Mouse (Mus musculus) olfactory bulb, adult 2 months (tissue): ENCODE measurements around the gene Olfr1321. TPM values are rescaled to one million over a fixed set of nuclear protein-coding genes. Genes with fewer than 3 reads are reported as not detected.

Source experiments
- H3K27ac ChIP-seq: fragments of 200-500 bp; 2 replicates; pipeline ENCODE4 v1.5.1; 2012; ENCODE audit warnings: low read depth, low read length; ENCODE audit not compliant: insufficient read depth
- H3K4me1 ChIP-seq: fragments of 200-500 bp; 2 replicates; pipeline ENCODE4 v1.6.1; 2012; ENCODE audit warnings: low read length; ENCODE audit not compliant: control insufficient read depth, insufficient read depth
- H3K4me3 ChIP-seq: fragments of 200-500 bp; 2 replicates; pipeline ENCODE4 v1.5.1; 2012; ENCODE audit warnings: mild to moderate bottlenecking, low read depth, low read length, moderate library complexity; ENCODE audit not compliant: insufficient read depth
- CTCF ChIP-seq: fragments of 200-500 bp; IDR thresholded peaks from 2 replicates; pipeline ENCODE4 v1.5.1; 2012; ENCODE audit warnings: low read depth, mild to moderate bottlenecking, low read length, moderate library complexity; ENCODE audit not compliant: insufficient read depth
- POLR2A ChIP-seq: fragments of 200-500 bp; IDR thresholded peaks from 2 replicates; pipeline ENCODE4 v1.6.1; 2012; ENCODE audit warnings: mild to moderate bottlenecking, low read depth, low read length, moderate library complexity; ENCODE audit not compliant: insufficient read depth
- WGBS: fragments of 180-500 bp; shearing (Covaris S2); methylation state at CpG from one replicate; pipeline ENCODE4 v1.1.7; 2018; 5-methylcytosine and 5-hydroxymethylcytosine counted together
- polyA plus RNA-seq: library from polyadenylated mRNA; stranded (reverse); fragments of >200 nt; gene quantifications from 2 replicates; pipeline ENCODE4 v1.2.4, GENCODE M21; 2012; ENCODE audit warnings: low replicate concordance; ENCODE audit not compliant: missing spikeins, insufficient read depth, insufficient read length

Gene Olfr1321
- not detected in 2 replicates for polyA plus RNA-seq

DNA sequence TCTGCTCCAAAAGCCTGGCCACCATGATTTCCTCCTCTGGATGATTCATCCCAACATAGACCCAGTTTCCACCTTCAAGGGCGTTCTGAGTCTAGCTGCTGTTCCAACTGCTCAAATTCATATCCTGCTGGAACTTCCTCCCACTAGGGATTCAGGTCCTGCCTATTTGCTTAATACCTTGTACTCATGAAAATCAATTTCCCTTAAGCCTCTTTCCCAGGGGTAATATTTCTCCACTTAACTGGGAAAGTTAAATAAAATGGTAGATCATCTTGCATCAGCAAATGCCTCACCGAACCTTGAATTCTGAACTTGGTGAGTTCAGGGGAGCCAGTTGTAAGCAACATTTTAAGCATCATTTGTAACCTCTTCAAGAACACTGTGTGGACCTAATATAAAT is at the start of gene Olfr1321:
TSS of gene Olfr1321 (minus strand) at position 101 of the 400 bp plus-strand sequence.
- Histone ChIP-seq H3K27ac (no peak within 1 kb of the TSS), H3K4me3 (no peak within 1 kb of the TSS), H3K4me1 (no peaks in the 10 kb centered on the region)
- 85% methylated on average over 2 of the region's 2 CpGs for WGBS
- TF ChIP-seq CTCF (no peak), POLR2A (no peak)

DNA sequence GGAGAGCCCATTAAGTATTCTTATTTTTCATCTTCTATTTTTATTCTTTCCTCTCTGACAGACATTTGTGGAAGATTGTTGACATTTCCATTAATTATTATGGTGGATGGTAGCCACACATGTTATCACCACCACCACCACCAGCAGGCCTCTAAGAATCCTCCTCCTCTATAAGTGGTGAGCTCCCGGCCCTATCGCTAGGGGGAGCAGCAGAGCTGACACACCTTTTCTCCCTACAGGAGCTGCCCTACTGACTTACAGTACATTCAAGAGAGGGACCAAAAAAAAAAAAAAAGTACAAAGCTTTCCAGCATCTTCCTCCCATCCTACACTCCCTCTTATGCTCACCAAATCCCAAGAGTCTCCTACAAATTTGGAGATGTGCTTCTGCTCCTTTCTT is 36.0 kb upstream of the Olfr1321 start:
- Histone ChIP-seq H3K4me3 (no peak overlapping the region), H3K27ac (no peak overlapping the region), H3K4me1 (no peaks in the 10 kb centered on the region)
- WGBS = 36% methylated on average over 2 of the region's 2 CpGs
- no peak for TF ChIP-seq CTCF
- no peak for TF ChIP-seq POLR2A

DNA sequence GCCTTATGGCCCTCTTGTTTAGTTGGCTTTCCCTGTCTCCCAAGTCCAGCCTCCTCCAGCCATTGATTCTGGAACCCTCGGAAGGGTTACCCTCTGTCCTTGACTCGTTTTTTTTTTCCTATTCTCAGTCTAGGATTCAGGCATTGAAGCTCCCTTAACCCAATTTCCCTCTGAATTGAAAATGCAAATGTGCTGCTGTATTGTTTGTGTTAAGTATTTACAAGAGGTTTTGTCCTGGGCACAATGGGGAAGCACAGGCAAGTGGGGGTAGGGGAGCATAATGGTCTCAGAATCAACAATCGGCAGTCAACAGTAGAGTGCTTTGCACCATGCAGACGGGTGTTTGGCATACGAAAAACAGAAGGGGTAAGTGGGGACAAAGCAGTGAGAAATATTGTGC is 10.3 kb upstream of the Olfr1321 start:
- H3K27ac ChIP-seq = no peak overlapping the region
- 33% methylated on average over 5 of the region's 5 CpGs for WGBS
- no peaks in the 10 kb centered on the region for H3K4me1 ChIP-seq
- no peak overlapping the region for H3K4me3 ChIP-seq
- TF ChIP-seq CTCF (no peak), POLR2A (no peak)

Other genes starting within 250 kb of the Olfr1321 start
- not detected in 2 replicates for gene Olfr1320, start 62.7 kb downstream of the Olfr1321 start, polyA plus RNA-seq
- gene Igsf1, start 62.7 kb upstream of the Olfr1321 start, polyA plus RNA-seq = not detected in 2 replicates
- not detected in 2 replicates for gene Olfr1322, start 156.4 kb upstream of the Olfr1321 start, polyA plus RNA-seq